Comparison of ENCODE assay signal across 31 mouse cellular contexts in genomic region chr3:57921071-57921882, GRCm38 (mm10).
DNase-seq lines count a peak whose midpoint lies in the region; ATAC-seq and TF ChIP-seq lines count a peak whose summit lies in the region.
"Had no signal": no experiment of that assay in that cellular context is flagged by ENCODE, and none has a peak within 500 bp of the region (broad histone marks: within the 10 kb centered on the region; RNA-seq: fewer than 3 reads in every experiment).

No protein-coding gene starts in this region.

- H3K27me3 ChIP-seq in kidney, embryonic 14.5 days (ENCODE audit: control insufficient read depth, insufficient read depth, low read length), result no peaks in the 10 kb centered on the region
- no peaks in the 10 kb centered on the region for H3K27me3 ChIP-seq in C2C12 (ENCODE audit: control insufficient read depth, insufficient read depth, insufficient read length)
- H3K27me3 ChIP-seq in hindbrain, embryonic 16.5 days (replicated peaks; ENCODE audit: control insufficient read depth, insufficient read depth, low read length), result no peaks in the 10 kb centered on the region
- H3K27me3 ChIP-seq: embryonic facial prominence, embryonic 12.5 days; heart, embryonic 15.5 days; hindbrain, embryonic 12.5 days had no signal

- H3K79me2 ChIP-seq in C2C12 (ENCODE audit: control insufficient read depth, insufficient read depth), result no peaks in the 10 kb centered on the region

- no peak for TF ChIP-seq CTCF in C2C12 (IDR thresholded peaks at IDR 0.05; ENCODE audit: control insufficient read depth, insufficient read depth, insufficient read length)

- H3K4me3 ChIP-seq in kidney, embryonic 14.5 days (ENCODE audit: low read length), result no peak overlapping the region
- H3K4me3 ChIP-seq in C2C12 (ENCODE audit: insufficient read depth, poor library complexity, severe bottlenecking), result no peak overlapping the region
- no peak overlapping the region for H3K4me3 ChIP-seq in hindbrain, embryonic 16.5 days (ENCODE audit: low read length)
- H3K4me3 ChIP-seq: embryonic facial prominence, embryonic 12.5 days; heart, embryonic 10.5 days; heart, embryonic 15.5 days; hindbrain, embryonic 12.5 days had no signal

- no peaks in the 10 kb centered on the region for H3K4me1 ChIP-seq in kidney, embryonic 14.5 days (ENCODE audit: control insufficient read depth, insufficient read depth, low read length)
- H3K4me1 ChIP-seq in hindbrain, embryonic 16.5 days (ENCODE audit: control insufficient read depth, insufficient read depth, low read depth, low read length), result no peaks in the 10 kb centered on the region
- H3K4me1 ChIP-seq: embryonic facial prominence, embryonic 12.5 days; heart, embryonic 15.5 days had no signal

- no peaks in the 10 kb centered on the region for H3K9me3 ChIP-seq in kidney, embryonic 14.5 days (ENCODE audit: control insufficient read depth, low read length)
- no peaks in the 10 kb centered on the region for H3K9me3 ChIP-seq in hindbrain, embryonic 16.5 days (ENCODE audit: control insufficient read depth, low read length)
- H3K9me3 ChIP-seq: embryonic facial prominence, embryonic 12.5 days; heart, embryonic 10.5 days; heart, embryonic 15.5 days; hindbrain, embryonic 12.5 days had no signal

- peak; percentile 91 for ATAC-seq in kidney, embryonic 14.5 days (ENCODE audit: low FRiP score, low TSS enrichment)
- no peak for ATAC-seq in hindbrain, embryonic 16.5 days
- ATAC-seq: activated CD4-positive, CD25-positive, alpha-beta regulatory T cell, adult 4 months; CD4-positive, CD25-positive, alpha-beta regulatory T cell, adult 4 months; forebrain, embryonic 16.5 days; intestine, embryonic 16.5 days had no signal

- no peak overlapping the region for H3K4me2 ChIP-seq in kidney, embryonic 14.5 days (replicated peaks; ENCODE audit: low read depth, low read length)
- H3K4me2 ChIP-seq in hindbrain, embryonic 16.5 days (ENCODE audit: low read length), result no peak overlapping the region
- H3K4me2 ChIP-seq: embryonic facial prominence, embryonic 12.5 days; heart, embryonic 15.5 days; hindbrain, embryonic 12.5 days had no signal

- no peak overlapping the region for H3K9ac ChIP-seq in kidney, embryonic 14.5 days (ENCODE audit: low read depth, low read length)
- no peak overlapping the region for H3K9ac ChIP-seq in hindbrain, embryonic 16.5 days (ENCODE audit: low read depth, low read length)
- H3K9ac ChIP-seq: embryonic facial prominence, embryonic 12.5 days; heart, embryonic 15.5 days; hindbrain, embryonic 12.5 days; liver, embryonic 14.5 days had no signal

- no peaks in the 10 kb centered on the region for H3K36me3 ChIP-seq in kidney, embryonic 14.5 days (ENCODE audit: control insufficient read depth, insufficient read depth, low read length)
- H3K36me3 ChIP-seq in C2C12 (ENCODE audit: control insufficient read depth, insufficient read depth), result no peaks in the 10 kb centered on the region
- no peaks in the 10 kb centered on the region for H3K36me3 ChIP-seq in hindbrain, embryonic 16.5 days (ENCODE audit: control insufficient read depth, insufficient read depth, low read length)
- H3K36me3 ChIP-seq: embryonic facial prominence, embryonic 12.5 days; heart, embryonic 10.5 days; heart, embryonic 15.5 days; hindbrain, embryonic 12.5 days had no signal

- DNase-seq in adrenal gland, adult 8-10 months, result peak; percentile 23
- DNase-seq in adrenal gland, adult 18-20 months (ENCODE audit: low spot score in 2 of 2), result no peak
- DNase-seq in kidney, adult 18-20 months, result no peak
- DNase-seq in adrenal gland, postnatal 36 days, result peak; percentile 17 to 18
- no peak for DNase-seq in retina, embryonic 14.5 days (ENCODE audit: low spot score)
- DNase-seq: cerebellum, adult 11-12 months; cerebellum, adult 9-11 months; embryo, embryonic 11 days; gastrocnemius, postnatal 25 days; heart, adult 11 months; heart, postnatal 36 days; liver; lung, adult 2 months; lung, postnatal 10 days; midbrain, embryonic 14.5 days; right cerebral cortex, adult 18-20 months; thymus, adult 2 months; thymus, postnatal 36 days had no signal

- 40% methylated on average over 2 of the region's 2 CpGs for WGBS in kidney, embryonic 14.5 days
- 92% methylated on average over 2 of the region's 2 CpGs for WGBS in hindbrain, embryonic 16.5 days

- H3K27ac ChIP-seq in kidney, embryonic 14.5 days (ENCODE audit: low read depth, low read length), result no peak overlapping the region
- H3K27ac ChIP-seq in hindbrain, embryonic 16.5 days (ENCODE audit: low read depth, low read length), result no peak overlapping the region
- H3K27ac ChIP-seq: embryonic facial prominence, embryonic 12.5 days; heart, embryonic 10.5 days; heart, embryonic 15.5 days; hindbrain, embryonic 12.5 days; liver, embryonic 14.5 days; macrophage had no signal

- no peak overlapping the region for H3ac ChIP-seq in C2C12 (ENCODE audit: control insufficient read depth, insufficient read length, low read depth)

- H3K79me3 ChIP-seq in C2C12 (ENCODE audit: low read depth), result no peaks in the 10 kb centered on the region

TF ChIP-seq in C2C12, 6 proteins besides CTCF, POLR2A, EP300 and RAD21:
- TF ChIP-seq USF1 (IDR thresholded peaks at IDR 0.05; ENCODE audit: low read depth) (no peak), CEBPB (IDR thresholded peaks at IDR 0.05; ENCODE audit: low read depth) (peak; percentile 44)

Comparison
In these comparisons a context has a peak if more than half of its experiments do, and no peak if none do; other contexts are left out.
1. DNase-seq: peak in adrenal gland, adult 8-10 months (single experiment) and adrenal gland, postnatal 36 days (2 of 2); none in adrenal gland, adult 18-20 months (0 of 2), kidney, adult 18-20 months (single experiment) and retina, embryonic 14.5 days (single experiment).